Mouse (Mus musculus) neutrophil, adult 83 days (primary cell): ENCODE measurements around the gene Gm4297. TPM values are rescaled to one million over a fixed set of nuclear protein-coding genes. Genes with fewer than 3 reads are reported as not detected.

Experiments used
- total RNA-seq, 2 experiments: library from RNA; stranded (reverse); gene quantifications; one replicate each; pipeline ENCODE4 v1.2.4; 2023

Gm4297 gene
- not detected for total RNA-seq

DNA sequence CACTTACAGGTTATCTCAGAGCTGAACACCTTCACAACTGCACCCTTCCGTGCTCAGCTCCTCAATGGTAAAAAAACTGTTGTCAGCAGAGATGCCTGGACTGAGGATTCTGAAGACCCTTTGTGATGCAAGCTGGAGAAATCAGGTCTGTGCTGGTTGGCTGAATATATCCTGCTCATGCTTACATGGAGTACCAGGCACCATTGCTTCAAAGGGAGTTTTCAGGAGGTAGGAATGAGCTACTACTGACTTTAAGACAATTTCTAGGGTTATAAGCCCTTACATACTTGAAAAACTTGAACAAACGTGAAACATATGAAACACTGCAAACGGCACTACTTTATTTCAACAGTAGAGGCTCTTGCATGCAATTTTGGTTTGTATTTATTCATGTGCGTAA lies at the start of gene Gm4297:
TSS of gene Gm4297 (minus strand) at position 101 of the 400 bp plus-strand sequence.

Other genes starting within 250 kb of the Gm4297 start
- not detected for gene Gm5934, start 74.1 kb downstream of the Gm4297 start, total RNA-seq
- not detected for gene Gm5935, start 200.3 kb upstream of the Gm4297 start, total RNA-seq